Mouse (Mus musculus): ENCODE measurements around the gene Tmprss9.

DNA sequence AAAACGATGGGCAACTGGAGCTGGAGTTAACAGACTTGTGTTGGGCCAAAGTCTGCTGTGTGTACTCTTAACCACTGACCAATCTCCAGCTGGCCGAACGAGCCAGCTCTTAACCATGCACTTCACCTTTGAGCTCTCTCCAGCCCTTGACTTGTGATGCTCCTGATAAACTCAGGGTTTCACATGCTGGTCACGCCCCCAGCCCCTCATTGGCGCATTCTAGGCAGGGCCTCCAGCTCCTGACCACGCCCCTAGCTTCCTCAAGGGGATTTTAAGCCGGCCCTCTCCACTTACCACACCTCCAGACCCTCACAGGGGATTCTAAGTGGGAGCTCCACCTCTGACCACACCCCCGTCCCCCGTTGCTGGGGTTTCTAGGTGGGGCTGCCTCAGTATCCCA is 40.5 kb upstream of the Tmprss9 start:
- TF ChIP-seq GATA1 (IDR thresholded peaks at IDR 0.05; ENCODE audit: borderline replicate concordance, low read length) (no peak), FLI1 (IDR thresholded peaks at IDR 0.05; ENCODE audit: low read length) (no peak)

Measured in megakaryocyte, embryonic 14.5 days (primary cell).